Mouse (Mus musculus) olfactory bulb, adult 2 months (tissue): Measurements from ENCODE around the gene Nhsl1. TPM values are rescaled to one million over a fixed set of nuclear protein-coding genes. Genes with fewer than 3 reads are reported as not detected.
"Not testable (repeated sequence)": the region's sequence is repeated elsewhere in the genome, so short reads cannot be mapped to it uniquely, and the experiment has no call there.

ENCODE experiments used
- H3K27ac ChIP-seq: fragments of 200-500 bp; 2 replicates; pipeline ENCODE4 v1.5.1; 2012; ENCODE audit warnings: low read depth, low read length; ENCODE audit not compliant: insufficient read depth
- H3K4me1 ChIP-seq: fragments of 200-500 bp; 2 replicates; pipeline ENCODE4 v1.6.1; 2012; ENCODE audit warnings: low read length; ENCODE audit not compliant: control insufficient read depth, insufficient read depth
- H3K4me3 ChIP-seq: fragments of 200-500 bp; 2 replicates; pipeline ENCODE4 v1.5.1; 2012; ENCODE audit warnings: mild to moderate bottlenecking, low read depth, low read length, moderate library complexity; ENCODE audit not compliant: insufficient read depth
- CTCF ChIP-seq: fragments of 200-500 bp; IDR thresholded peaks from 2 replicates; pipeline ENCODE4 v1.5.1; 2012; ENCODE audit warnings: low read depth, mild to moderate bottlenecking, low read length, moderate library complexity; ENCODE audit not compliant: insufficient read depth
- POLR2A ChIP-seq: fragments of 200-500 bp; IDR thresholded peaks from 2 replicates; pipeline ENCODE4 v1.6.1; 2012; ENCODE audit warnings: mild to moderate bottlenecking, low read depth, low read length, moderate library complexity; ENCODE audit not compliant: insufficient read depth
- WGBS: fragments of 180-500 bp; shearing (Covaris S2); methylation state at CpG from one replicate; pipeline ENCODE4 v1.1.7; 2018; 5-methylcytosine and 5-hydroxymethylcytosine counted together
- polyA plus RNA-seq: library from polyadenylated mRNA; stranded (reverse); fragments of >200 nt; gene quantifications from 2 replicates; pipeline ENCODE4 v1.2.4, GENCODE M21; 2012; ENCODE audit warnings: low replicate concordance; ENCODE audit not compliant: missing spikeins, insufficient read depth, insufficient read length

The Nhsl1 gene
- polyA plus RNA-seq, 1 experiment, result not detected

DNA sequence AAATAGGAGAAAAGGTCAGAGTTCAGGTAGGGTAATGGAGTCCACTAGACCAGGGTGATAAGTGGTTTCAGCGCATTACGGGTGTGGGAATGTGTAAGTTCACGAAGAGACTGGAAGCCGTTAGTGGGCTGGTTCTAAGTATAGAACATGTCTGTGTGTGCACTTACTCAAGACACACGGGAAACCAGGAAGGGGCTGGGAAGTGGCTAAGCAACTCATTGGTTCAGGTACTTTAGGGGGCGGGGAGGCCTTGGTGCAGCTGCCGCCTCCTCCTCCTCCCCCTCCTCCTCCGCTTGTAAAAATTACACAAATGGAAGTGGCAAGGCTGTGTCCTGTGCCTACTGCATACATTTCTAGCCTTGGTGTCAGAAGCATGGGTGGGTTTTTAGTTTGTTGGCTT lies 213.5 kb downstream of the Nhsl1 start:
- 74% methylated on average over 8 of the region's 8 CpGs for WGBS
- Histone ChIP-seq H3K4me1 (peaks cover 1% of the 10 kb centered on the region; the same call in 1 of the 2 replicates), H3K27ac (no peak overlapping the region), H3K4me3 (no peak overlapping the region)
- TF ChIP-seq POLR2A, result no peak
- no peak for TF ChIP-seq CTCF

DNA sequence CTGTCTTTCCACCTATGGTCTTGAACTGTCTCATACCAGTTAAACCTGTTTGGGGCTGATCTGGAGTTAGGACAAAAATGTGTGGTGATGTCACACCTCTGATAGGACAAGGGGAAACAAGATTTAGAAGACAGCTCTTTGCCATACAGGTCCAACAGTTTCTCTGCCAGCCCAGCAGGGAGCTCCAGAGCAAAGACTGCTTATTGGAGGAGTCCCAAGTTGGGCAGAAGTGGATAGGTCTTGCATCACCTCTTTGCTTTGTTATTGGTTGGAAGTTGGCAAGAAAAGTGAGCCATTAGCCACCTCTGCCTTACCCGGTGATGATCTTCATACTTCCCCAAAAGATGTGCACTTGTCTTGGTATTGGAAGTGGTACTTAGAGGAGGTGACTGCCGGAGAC lies 218.1 kb downstream of the Nhsl1 start:
- WGBS, result 88% methylated on average over 2 of the region's 2 CpGs
- no peak for TF ChIP-seq CTCF
- no peak for TF ChIP-seq POLR2A
- Histone ChIP-seq H3K4me1 (no peaks in the 10 kb centered on the region), H3K27ac (no peak overlapping the region), H3K4me3 (no peak overlapping the region)

DNA sequence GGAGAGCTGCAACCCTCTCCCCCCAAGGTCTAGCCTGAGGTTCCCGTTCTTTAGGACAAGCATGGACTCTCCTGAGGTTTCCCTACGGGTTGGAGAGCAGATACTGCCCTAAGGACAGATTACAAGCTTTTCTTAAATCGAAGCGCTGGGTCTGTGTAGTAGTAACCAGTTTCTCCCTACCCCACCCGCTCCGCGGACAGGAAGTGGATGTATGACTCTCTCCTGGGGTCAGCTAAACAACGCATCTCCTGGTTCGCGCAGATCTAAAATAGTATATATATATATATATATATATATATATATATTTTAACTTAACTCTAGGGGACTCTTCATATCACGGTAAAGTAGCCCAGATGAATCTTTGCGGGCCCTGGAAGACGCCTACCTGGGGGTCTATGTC lies 226.5 kb downstream of the Nhsl1 start:
- no peak for TF ChIP-seq CTCF
- no peak for TF ChIP-seq POLR2A
- peaks cover 16% of the 10 kb centered on the region; the same call in 1 of the 2 replicates for H3K4me1 ChIP-seq
- 14% methylated on average over 13 of the region's 13 CpGs for WGBS
- no peak overlapping the region for H3K27ac ChIP-seq
- peak overlapping the region; percentile 57 for H3K4me3 ChIP-seq

DNA sequence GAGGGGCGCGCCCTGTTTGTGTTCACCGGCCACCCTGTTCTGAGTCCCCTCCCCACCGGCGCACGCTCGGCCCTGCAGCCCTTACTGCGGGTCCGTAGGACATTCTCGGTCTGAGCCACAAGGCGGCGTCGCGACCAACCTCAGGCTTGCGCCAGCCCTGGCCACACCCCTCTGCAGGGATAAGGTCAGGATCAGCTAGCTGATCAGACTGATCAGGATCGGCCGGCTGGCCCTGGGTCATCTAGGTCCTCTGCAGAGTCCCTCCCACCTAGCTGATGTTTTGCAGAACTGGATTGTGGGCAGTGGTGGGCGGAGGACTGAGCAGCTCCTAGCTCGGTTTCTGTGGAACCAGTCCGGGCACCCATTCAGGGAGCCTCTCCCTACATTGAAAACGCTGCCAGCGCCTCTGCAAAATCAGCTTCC lies 227.0 kb downstream of the Nhsl1 start, which contains the start of gene Hebp2:
Gene Hebp2 (minus strand): TSS at position 264 of the 423 bp plus-strand sequence.
- H3K4me1 ChIP-seq, result peaks cover 16% of the 10 kb centered on the region; the same call in 1 of the 2 replicates
- H3K27ac ChIP-seq, result no peak within 1 kb of the TSS
- peak within 1 kb of the TSS; percentile 57 for H3K4me3 ChIP-seq
- 0 out of 2 replicates have a peak, but pooled peaks have one; percentile 24 for TF ChIP-seq POLR2A
- TF ChIP-seq CTCF, result peak; percentile 57
- 1% methylated on average over 22 of the region's 22 CpGs for WGBS

DNA sequence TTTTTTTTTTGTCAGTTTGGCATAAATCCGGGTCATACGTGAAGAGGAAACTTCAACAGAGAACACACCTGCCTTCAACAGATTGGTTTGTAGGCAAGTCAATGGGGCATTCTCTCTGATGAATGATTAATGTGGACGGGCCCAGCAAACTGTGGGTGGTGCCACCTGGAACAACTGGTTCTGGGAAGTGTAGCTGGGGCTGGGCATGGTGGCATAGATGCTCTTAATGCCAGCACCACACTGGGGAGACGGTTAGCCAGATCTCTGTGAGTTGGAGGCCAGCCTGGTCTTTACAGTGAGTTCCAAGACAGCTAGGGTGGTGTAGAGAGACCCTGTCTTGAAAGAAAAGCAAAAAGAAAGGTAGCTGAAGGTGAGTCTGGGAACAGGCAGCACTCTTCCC lies 228.6 kb downstream of the Nhsl1 start:
- 89% methylated on average over 4 of the region's 4 CpGs for WGBS
- no peak overlapping the region for H3K4me3 ChIP-seq
- H3K27ac ChIP-seq, result no peak overlapping the region
- TF ChIP-seq CTCF, result no peak
- TF ChIP-seq POLR2A, result no peak
- H3K4me1 ChIP-seq, result peaks cover 16% of the 10 kb centered on the region; the same call in 1 of the 2 replicates

DNA sequence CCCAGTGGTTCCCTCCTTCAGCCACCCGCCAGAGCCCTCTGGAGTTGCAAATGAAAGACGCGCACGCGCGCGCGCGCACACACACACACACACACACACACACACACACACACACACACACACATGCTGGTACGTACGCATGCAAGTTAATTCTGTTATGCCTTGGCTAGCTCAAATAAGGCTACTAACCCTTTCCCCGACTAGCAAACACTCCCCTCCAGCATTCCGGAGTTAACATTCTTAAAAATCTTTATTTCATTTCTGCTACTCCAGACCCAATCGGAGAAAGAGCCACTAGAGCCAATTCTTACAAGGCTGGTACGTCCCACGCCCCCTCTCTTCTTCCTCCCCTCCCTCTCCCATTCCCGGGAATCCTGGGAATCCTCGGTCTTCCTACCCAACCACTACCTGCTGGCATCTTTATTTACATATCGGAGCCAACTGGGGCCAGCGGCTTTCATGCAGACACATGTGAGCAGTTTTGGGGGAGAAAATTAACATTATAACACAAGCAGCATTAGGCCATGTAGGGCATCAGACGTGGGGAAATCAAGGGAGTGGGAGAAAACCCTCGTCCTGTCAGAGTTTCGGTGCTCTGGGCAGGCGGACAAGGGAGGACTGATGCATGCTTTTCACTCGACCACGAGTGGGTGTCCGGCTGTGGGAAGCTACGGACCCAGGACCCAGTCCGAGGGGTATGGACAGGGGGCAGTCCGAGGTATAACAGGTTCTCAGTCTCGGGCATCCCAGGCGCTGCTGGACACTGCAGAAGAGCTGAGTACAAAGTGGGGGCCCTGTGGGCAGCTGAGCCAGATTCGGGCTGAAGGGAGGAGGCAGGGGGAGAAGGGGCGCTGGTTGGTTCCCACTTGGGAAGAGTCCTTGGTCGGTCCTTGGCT lies 230.8 kb downstream of the Nhsl1 start:
- TF ChIP-seq CTCF, result no peak
- no peak for TF ChIP-seq POLR2A
- Histone ChIP-seq H3K4me1 (peaks cover 16% of the 10 kb centered on the region; the same call in 1 of the 2 replicates), H3K4me3 (peak overlapping the region; percentile 33), H3K27ac (no peak overlapping the region)
- WGBS, result 8% methylated on average over 35 of the region's 35 CpGs

DNA sequence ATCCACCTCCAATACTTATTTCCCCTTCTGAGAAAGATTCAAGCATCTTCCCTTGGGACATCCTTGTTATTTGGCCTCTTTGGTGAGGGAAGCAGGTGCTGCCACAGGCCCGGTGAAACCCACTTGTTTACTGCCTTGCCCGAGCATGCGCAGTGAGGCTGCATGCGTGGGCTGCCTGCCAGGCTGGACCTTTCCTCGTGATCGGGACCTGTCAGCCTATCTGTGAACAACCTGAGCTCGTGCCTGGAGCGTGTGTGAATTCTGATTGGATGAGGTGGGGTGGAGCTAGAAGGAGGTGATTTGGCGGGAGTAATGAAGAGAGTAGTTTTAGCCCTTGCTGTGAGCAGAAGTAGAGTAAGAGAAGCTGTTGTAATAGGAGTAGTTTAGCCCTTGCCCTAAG lies 240.3 kb downstream of the Nhsl1 start:
- not testable (repeated sequence) for H3K4me3 ChIP-seq, H3K4me1 ChIP-seq, H3K27ac ChIP-seq
- WGBS, result 83% methylated on average over 9 of the region's 9 CpGs

DNA sequence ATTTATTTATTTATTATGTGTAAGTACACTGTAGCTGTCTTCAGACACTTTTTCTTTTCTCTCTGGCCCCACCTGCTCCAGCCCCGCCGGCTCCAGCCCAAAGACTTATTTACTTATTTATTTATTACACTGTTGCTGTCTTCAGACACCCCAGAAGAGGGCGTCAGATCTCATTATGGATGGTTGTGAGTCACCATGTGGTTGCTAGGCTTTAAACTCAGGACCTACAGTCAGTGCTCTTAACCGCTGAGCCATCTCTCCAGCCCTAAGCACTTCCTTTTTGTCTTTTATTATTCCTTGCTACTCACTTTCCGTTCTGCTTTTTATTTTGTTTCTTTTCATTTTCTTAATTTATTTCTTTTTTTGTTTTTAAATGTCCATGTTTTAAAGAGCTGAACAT lies 242.7 kb downstream of the Nhsl1 start:
- Histone ChIP-seq H3K27ac (no peak overlapping the region), H3K4me3 (no peak overlapping the region), H3K4me1 (no peaks in the 10 kb centered on the region)
- WGBS, result 63% methylated on average over 5 of the region's 5 CpGs
- TF ChIP-seq POLR2A (no peak), CTCF (no peak)

DNA sequence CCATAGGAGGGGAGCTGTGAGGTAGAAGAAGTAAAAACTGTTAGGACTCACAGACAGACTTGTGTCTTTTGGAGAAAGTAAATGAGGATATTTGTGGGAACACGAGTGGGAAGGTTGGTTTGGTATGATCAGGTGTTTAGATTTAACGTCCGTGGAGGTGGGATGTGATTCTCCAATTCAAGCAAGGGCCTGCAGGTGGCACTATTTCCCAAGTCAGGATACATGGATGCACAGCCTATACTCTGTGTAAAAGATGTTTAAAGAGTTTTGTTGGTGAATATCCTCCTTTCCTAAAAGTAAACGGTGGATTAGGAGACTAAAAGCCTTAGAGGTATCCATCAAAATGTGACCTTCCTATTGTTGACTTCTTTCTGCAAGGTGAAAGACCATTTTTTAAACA lies 244.2 kb downstream of the Nhsl1 start:
- TF ChIP-seq CTCF (no peak), POLR2A (no peak)
- Histone ChIP-seq H3K27ac (no peak overlapping the region), H3K4me1 (no peaks in the 10 kb centered on the region), H3K4me3 (no peak overlapping the region)
- 3% methylated on average over 4 of the region's 4 CpGs for WGBS
